Mouse (Mus musculus) heart, adult 2 months (tissue): Measurements from ENCODE around the gene Srbd1.
A peak's percentile ranks its signal among the peaks of the same experiment; 100 is the strongest.

Experiments
- CTCF ChIP-seq: fragments of 200-600 bp; IDR thresholded peaks from 2 replicates; pipeline ENCODE4 v1.8.1; 2022; ENCODE audit warnings: antibody characterized with exemption, mild to moderate bottlenecking, moderate library complexity
- POLR2A ChIP-seq: fragments of 200-500 bp; IDR thresholded peaks from 2 replicates; pipeline ENCODE4 v1.6.1; 2011; ENCODE audit warnings: mild to moderate bottlenecking, low read depth, low read length, control low read depth; ENCODE audit not compliant: insufficient read depth

GRCm38 (mm10) chr17:86168231-86168981 is 23.4 kb upstream of the Srbd1 start:
- TF ChIP-seq POLR2A (no peak), CTCF (peak; percentile 39)
